Mouse (Mus musculus): ENCODE data around the gene Ank3. TPM values are rescaled to one million over a fixed set of nuclear protein-coding genes. Genes with fewer than 3 reads are reported as not detected.
"Not testable (repeated sequence)": the region's sequence is repeated elsewhere in the genome, so short reads cannot be mapped to it uniquely, and the experiment has no call there.

Gene Ank3
- polyA plus RNA-seq, 1 experiment from 2014 or later = 21.6 TPM

DNA sequence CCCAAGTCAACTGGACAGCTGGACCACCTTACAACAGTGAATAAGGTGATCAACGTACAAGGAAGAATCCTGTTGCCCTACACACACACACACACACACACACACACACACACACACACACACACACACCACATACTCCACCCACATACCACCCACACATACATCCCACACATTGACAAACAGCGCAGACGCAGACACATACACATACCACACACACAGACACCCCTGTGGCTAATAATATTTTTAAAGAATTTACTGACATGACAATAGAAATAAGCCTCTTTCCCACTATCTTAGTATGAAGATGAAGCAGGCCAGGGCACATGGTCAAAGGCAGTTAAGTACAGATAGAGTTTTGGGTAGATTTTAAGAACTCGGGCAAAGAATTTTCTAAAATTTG is 511.3 kb downstream of the Ank3 start:
- H3K27me3 ChIP-seq (replicated peaks; ENCODE audit: control insufficient read depth, insufficient read depth, low read length) = no peaks in the 10 kb centered on the region
- H3K9ac ChIP-seq (ENCODE audit: low read depth, low read length) = no peak overlapping the region
- 74% methylated on average over 4 of the region's 4 CpGs for WGBS
- no peak for ATAC-seq
- no peaks in the 10 kb centered on the region for H3K4me1 ChIP-seq (replicated peaks; ENCODE audit: control insufficient read depth, insufficient read depth, low read length)
- no peak overlapping the region for H3K4me2 ChIP-seq (replicated peaks; ENCODE audit: low read depth)
- H3K4me3 ChIP-seq (ENCODE audit: low read depth, low read length) = no peak overlapping the region
- H3K27ac ChIP-seq (ENCODE audit: low read depth, low read length) = no peak overlapping the region
- H3K9me3 ChIP-seq (ENCODE audit: control insufficient read depth) = no peaks in the 10 kb centered on the region
- H3K36me3 ChIP-seq (ENCODE audit: control insufficient read depth, insufficient read depth) = no peaks in the 10 kb centered on the region
- TF ChIP-seq CTCF (IDR thresholded peaks at IDR 0.05; ENCODE audit: low read depth) = no peak

DNA sequence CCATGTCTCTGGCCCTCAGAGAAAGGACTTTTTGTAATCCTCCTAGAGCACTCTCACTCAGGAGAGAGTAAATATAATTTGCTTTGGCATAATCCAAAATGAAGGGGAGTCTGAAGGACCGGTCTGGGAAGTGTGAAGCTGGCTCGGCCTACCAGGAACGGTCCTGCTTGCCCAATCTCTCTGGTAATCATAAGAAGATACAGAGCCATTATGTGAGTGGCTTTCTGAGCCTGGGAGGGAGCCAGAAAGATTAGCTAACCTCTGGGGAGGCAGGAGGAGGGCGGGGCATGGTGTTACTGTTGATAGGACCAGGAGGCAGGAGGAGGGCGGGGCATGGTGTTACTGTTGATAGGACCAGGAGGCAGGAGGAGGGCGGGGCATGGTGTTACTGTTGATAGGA is 511.7 kb downstream of the Ank3 start:
- WGBS = 9% methylated on average over 4 of the region's 6 CpGs
- not testable (repeated sequence) for H3K9me3 ChIP-seq (ENCODE audit: control insufficient read depth); H3K27me3 ChIP-seq (replicated peaks; ENCODE audit: control insufficient read depth, insufficient read depth, low read length); H3K4me1 ChIP-seq (replicated peaks; ENCODE audit: control insufficient read depth, insufficient read depth, low read length); H3K4me3 ChIP-seq (ENCODE audit: low read depth, low read length); H3K27ac ChIP-seq (ENCODE audit: low read depth, low read length); H3K36me3 ChIP-seq (ENCODE audit: control insufficient read depth, insufficient read depth); H3K4me2 ChIP-seq (replicated peaks; ENCODE audit: low read depth); H3K9ac ChIP-seq (ENCODE audit: low read depth, low read length)
- peak; percentile 84 for ATAC-seq

DNA sequence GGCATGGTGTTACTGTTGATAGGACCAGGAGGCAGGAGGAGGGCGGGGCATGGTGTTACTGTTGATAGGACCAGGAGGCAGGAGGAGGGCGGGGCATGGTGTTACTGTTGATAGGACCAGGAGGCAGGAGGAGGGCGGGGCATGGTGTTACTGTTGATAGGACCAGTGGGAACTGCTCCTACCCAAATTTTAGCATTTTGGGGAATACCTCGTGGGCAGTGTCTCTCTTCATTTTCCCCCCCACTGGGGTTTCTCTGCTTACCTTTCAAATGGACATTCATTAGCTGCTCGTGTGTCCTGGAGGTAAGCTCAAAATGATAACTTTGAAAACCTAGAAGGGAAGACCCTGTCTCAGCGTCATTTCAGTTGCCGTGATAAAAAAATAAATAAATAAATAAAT is 512.2 kb downstream of the Ank3 start:
- H3K4me1 ChIP-seq (replicated peaks; ENCODE audit: control insufficient read depth, insufficient read depth, low read length); H3K4me2 ChIP-seq (replicated peaks; ENCODE audit: low read depth); H3K27ac ChIP-seq (ENCODE audit: low read depth, low read length); H3K4me3 ChIP-seq (ENCODE audit: low read depth, low read length); H3K9me3 ChIP-seq (ENCODE audit: control insufficient read depth); H3K27me3 ChIP-seq (replicated peaks; ENCODE audit: control insufficient read depth, insufficient read depth, low read length); H3K36me3 ChIP-seq (ENCODE audit: control insufficient read depth, insufficient read depth); H3K9ac ChIP-seq (ENCODE audit: low read depth, low read length); ATAC-seq: not testable (repeated sequence)
- 39% methylated on average over 5 of the region's 7 CpGs for WGBS

DNA sequence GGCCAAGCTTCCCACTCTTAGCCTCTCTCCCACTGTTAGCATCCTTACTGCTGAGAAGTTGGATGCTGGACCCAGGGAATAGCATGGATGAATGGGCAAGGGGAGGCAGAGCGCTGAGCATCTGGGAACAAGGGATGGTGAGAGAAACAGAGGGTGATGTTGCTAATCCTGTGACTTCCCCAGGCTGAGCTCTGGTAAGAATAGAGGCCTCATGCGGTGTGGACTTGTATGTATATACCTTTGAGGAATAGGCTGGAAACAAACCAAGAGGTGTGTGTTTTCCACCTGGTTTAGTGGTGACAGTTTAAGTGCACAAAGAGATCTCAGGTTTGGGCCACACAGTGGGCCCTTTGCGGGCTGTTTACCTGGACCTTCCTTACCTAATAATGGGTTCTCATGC is 517.0 kb downstream of the Ank3 start:
- no peak overlapping the region for H3K4me3 ChIP-seq (ENCODE audit: low read depth, low read length)
- no peak overlapping the region for H3K4me2 ChIP-seq (replicated peaks; ENCODE audit: low read depth)
- H3K9me3 ChIP-seq (ENCODE audit: control insufficient read depth) = no peaks in the 10 kb centered on the region
- H3K27ac ChIP-seq (ENCODE audit: low read depth, low read length) = no peak overlapping the region
- peaks cover 6% of the 10 kb centered on the region; the same call in 1 of the 2 replicates for H3K4me1 ChIP-seq (replicated peaks; ENCODE audit: control insufficient read depth, insufficient read depth, low read length)
- H3K9ac ChIP-seq (ENCODE audit: low read depth, low read length) = no peak overlapping the region
- TF ChIP-seq CTCF (IDR thresholded peaks at IDR 0.05; ENCODE audit: low read depth) = no peak
- no peak for ATAC-seq
- WGBS = 94% methylated on average over 3 of the region's 3 CpGs
- no peaks in the 10 kb centered on the region for H3K36me3 ChIP-seq (ENCODE audit: control insufficient read depth, insufficient read depth)
- H3K27me3 ChIP-seq (replicated peaks; ENCODE audit: control insufficient read depth, insufficient read depth, low read length) = no peaks in the 10 kb centered on the region

DNA sequence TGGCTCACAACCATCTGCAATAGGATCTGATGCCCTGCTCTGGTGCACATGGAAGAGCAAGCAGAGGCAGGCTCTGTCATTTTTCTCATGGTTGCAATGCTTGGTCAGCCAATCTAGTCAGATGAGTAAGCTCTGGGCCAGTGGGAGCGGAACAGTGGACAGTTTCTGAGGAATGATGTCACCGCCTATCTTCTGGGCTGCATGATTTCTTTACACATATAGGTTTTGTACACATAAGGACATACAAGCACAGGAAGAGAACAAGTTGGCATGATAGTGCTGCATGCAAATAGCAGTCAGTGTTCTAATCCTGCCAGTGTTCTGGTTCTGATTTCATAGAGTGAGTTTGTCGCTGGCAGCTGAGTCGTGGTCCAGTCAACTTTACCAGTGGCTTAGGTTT is 517.6 kb downstream of the Ank3 start:
- Histone ChIP-seq H3K9me3 (ENCODE audit: control insufficient read depth) (no peaks in the 10 kb centered on the region), H3K27me3 (replicated peaks; ENCODE audit: control insufficient read depth, insufficient read depth, low read length) (no peaks in the 10 kb centered on the region), H3K36me3 (ENCODE audit: control insufficient read depth, insufficient read depth) (no peaks in the 10 kb centered on the region), H3K4me1 (replicated peaks; ENCODE audit: control insufficient read depth, insufficient read depth, low read length) (peaks cover 6% of the 10 kb centered on the region; the same call in 1 of the 2 replicates), H3K4me2 (replicated peaks; ENCODE audit: low read depth) (no peak overlapping the region), H3K27ac (ENCODE audit: low read depth, low read length) (no peak overlapping the region; the same call in 1 of the 2 replicates), H3K9ac (ENCODE audit: low read depth, low read length) (no peak overlapping the region), H3K4me3 (ENCODE audit: low read depth, low read length) (no peak overlapping the region)
- WGBS = 73% methylated on average over 4 of the region's 4 CpGs
- no peak for TF ChIP-seq CTCF (IDR thresholded peaks at IDR 0.05; ENCODE audit: low read depth)
- ATAC-seq = no peak

DNA sequence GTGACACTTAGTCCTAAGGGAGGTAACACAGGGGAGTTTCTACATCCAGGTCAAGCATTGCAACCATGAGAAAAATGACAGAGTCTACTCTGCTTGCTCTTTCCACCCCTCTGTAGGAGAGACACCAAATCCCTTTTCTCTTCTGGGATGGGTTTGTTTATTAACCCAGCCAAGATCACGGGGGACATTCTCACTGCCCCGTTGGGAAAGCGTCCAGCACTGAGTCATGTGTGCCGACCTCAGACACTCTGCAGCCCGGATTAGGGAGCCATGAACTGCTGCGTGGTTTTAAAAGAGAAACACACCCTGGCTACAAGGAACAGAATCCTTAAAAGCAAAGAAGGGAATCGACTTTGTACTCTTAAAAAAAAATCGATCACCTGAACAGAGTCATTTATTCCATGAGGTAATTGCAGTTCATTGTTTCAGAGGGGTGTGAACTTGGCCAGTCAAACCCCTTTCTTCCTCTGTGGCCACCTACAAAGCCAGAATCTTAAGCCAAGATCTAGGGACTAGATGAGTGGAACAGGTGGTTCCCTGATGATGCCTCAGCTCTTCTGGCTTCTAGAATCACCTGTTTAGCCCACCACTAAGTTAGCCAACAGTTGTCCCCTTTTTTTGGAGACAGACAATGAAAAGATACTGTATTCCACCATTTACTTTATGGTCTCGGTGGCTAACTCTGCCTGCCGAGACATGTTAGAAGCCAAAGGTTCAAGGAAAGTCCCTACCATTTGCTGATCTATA is 518.3 kb downstream of the Ank3 start:
- 31% methylated on average over 10 of the region's 10 CpGs for WGBS
- peak; percentile 75 for ATAC-seq
- H3K4me1 ChIP-seq (replicated peaks; ENCODE audit: control insufficient read depth, insufficient read depth, low read length) = peaks cover 6% of the 10 kb centered on the region; the same call in 1 of the 2 replicates
- TF ChIP-seq CTCF (IDR thresholded peaks at IDR 0.05; ENCODE audit: low read depth) = no peak
- peak overlapping the region; percentile 57 for H3K27ac ChIP-seq (ENCODE audit: low read depth, low read length)
- H3K9me3 ChIP-seq (ENCODE audit: control insufficient read depth) = no peaks in the 10 kb centered on the region
- no peak overlapping the region for H3K9ac ChIP-seq (ENCODE audit: low read depth, low read length)
- H3K36me3 ChIP-seq (ENCODE audit: control insufficient read depth, insufficient read depth) = no peaks in the 10 kb centered on the region
- peak overlapping the region; percentile 13; the same call in 1 of the 2 replicates for H3K4me2 ChIP-seq (replicated peaks; ENCODE audit: low read depth)
- no peak overlapping the region for H3K4me3 ChIP-seq (ENCODE audit: low read depth, low read length)
- H3K27me3 ChIP-seq (replicated peaks; ENCODE audit: control insufficient read depth, insufficient read depth, low read length) = no peaks in the 10 kb centered on the region

Data from intestine, postnatal 0 days (tissue).